Mouse (Mus musculus): ENCODE measurements around the gene Vangl2. TPM values are rescaled to one million over a fixed set of nuclear protein-coding genes. Genes with fewer than 3 reads are reported as not detected.

Vangl2 gene
- total and polyA plus RNA-seq, 3 experiments, result 0.39 to 3.0 TPM; not detected in 1

DNA sequence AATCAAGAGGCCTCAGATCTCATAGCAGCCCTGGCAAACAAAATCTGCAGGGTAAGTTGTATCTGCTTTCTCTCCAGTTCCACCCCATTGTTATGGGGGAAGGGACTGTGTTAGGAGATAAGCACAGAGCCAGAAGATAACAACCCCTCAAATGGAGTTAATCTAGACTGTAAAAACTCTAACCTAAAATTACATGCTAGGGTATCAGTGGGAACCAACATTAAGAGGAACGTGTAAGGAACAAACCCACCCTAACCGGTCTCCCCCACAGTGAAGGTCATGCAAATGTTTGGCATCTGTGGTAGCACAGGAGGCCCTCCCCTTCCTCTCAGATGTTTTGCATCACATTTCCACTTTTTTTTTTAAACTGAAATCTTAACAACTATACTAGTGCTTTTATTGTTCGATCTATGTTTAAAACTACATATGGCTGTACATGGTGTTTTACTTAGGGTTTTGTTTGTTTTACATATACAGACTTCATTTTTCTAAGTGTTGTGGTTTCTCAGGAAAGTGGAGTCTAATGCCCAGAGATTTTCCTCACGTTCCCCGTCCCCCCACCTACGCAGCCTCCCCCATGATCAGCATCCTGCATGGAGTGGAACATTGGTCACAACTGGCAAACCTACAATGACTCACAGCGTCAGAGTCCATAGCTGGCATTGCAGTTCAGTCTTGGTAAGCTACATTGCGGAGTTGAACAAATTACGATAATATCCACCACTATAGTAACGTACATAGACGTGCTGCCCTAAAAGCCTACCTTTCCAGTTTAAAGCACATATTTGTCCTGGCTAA is 33.1 kb downstream of the Vangl2 start (continued):
- TF ChIP-seq ZNF384 (IDR thresholded peaks at IDR 0.05; ENCODE audit: low read depth, low read length) (peak; percentile 87), HCFC1 (IDR thresholded peaks at IDR 0.05; ENCODE audit: low read depth, low read length) (peak; percentile 50), GABPA (IDR thresholded peaks at IDR 0.05; ENCODE audit: low read depth, low read length) (no peak), POLR2A (IDR thresholded peaks at IDR 0.05; ENCODE audit: control insufficient read depth in 1 of 2, insufficient read depth in 1 of 2, low read depth in 1 of 2, low read length in 2 of 2, poor library complexity in 1 of 2) (no peak), RAD21 (IDR thresholded peaks at IDR 0.05; ENCODE audit: low read depth, low read length) (no peak), MYC (IDR thresholded peaks at IDR 0.05; ENCODE audit: low read depth, low read length) (peak; percentile 21; the same call in 1 of the 2 replicates), MXI1 (IDR thresholded peaks at IDR 0.05; ENCODE audit: low read depth, low read length) (no peak), TCF12 (IDR thresholded peaks at IDR 0.05; ENCODE audit: low read depth, low read length) (peak; percentile 93), MEF2A (IDR thresholded peaks at IDR 0.05; ENCODE audit: extremely low read depth, insufficient replicate concordance, low read depth, low read length, poor library complexity, severe bottlenecking) (peak; percentile 81; the same call in 1 of the 2 replicates), TAL1 (IDR thresholded peaks at IDR 0.05; ENCODE audit: low read length) (0 out of 2 replicates have a peak, but pooled peaks have one; percentile 7), CTCF (IDR thresholded peaks at IDR 0.05 in 2 of 3, conservative IDR thresholded peaks at IDR 0.05 in 1 of 3; ENCODE audit: control insufficient read depth in 1 of 3, insufficient read depth in 1 of 3, low read depth in 2 of 3, low read length in 3 of 3, poor library complexity in 1 of 3, severe bottlenecking in 1 of 3) (no peak; a peak in 1 of 6 replicates), KAT2A (conservative IDR thresholded peaks at IDR 0.05; ENCODE audit: low read depth, low read length) (no peak), MAZ (IDR thresholded peaks at IDR 0.05; ENCODE audit: low read depth, low read length) (peak; percentile 81), POLR2AphosphoS2 (IDR thresholded peaks at IDR 0.05; ENCODE audit: low read length) (no peak), SIN3A (IDR thresholded peaks at IDR 0.05; ENCODE audit: low read length) (peak; percentile 78)

DNA sequence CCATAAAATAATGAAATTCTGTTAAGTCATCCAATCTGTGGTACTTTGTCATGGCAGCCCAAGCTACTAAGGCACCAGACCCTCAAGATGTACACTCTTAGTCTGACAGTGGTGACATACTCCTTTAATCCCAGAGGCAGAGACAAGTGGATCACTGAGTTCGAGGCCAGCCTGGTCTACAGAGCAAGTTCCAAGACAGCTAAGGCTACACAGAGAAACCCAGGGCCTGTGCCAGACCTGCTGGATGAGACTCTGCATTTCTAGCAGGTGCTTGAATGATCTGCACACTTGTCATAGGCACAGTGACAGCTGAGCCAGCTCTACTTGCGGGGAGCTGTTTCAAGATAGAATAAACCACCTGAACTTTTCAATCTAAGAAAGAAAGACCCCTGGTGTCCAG is 33.7 kb downstream of the Vangl2 start:
- Histone ChIP-seq H3K36me3 (ENCODE audit: control insufficient read depth in 1 of 2, insufficient read depth in 2 of 2, low read length in 2 of 2) (peaks cover 0 to 15% of the 10 kb centered on the region in 2 experiments; a peak in 2 of 4 replicates), H3K27me3 (ENCODE audit: control insufficient read depth in 1 of 2, insufficient read depth in 2 of 2, low read length in 2 of 2) (no peaks in the 10 kb centered on the region), H3K79me2 (ENCODE audit: control insufficient read depth, insufficient read depth, low read length, poor library complexity) (no peaks in the 10 kb centered on the region), H3K9me3 (replicated peaks; ENCODE audit: insufficient read depth, low read length) (no peaks in the 10 kb centered on the region), H3K4me1 (ENCODE audit: control insufficient read depth in 1 of 2, insufficient read depth in 2 of 2, low read length in 2 of 2) (peaks cover 1 to 10% of the 10 kb centered on the region in 2 experiments), H3K9ac (ENCODE audit: control insufficient read depth, low read depth, low read length, poor library complexity, severe bottlenecking) (no peak overlapping the region), H3K27ac (ENCODE audit: control insufficient read depth, low read depth, low read length) (peak overlapping the region; percentile 29; the same call in 1 of the 2 replicates), H3K4me3 (ENCODE audit: control insufficient read depth in 1 of 2, insufficient read depth in 1 of 2, low read depth in 2 of 2, low read length in 2 of 2) (no peak overlapping the region)
- TF ChIP-seq CHD1 (IDR thresholded peaks at IDR 0.05; ENCODE audit: low read depth, low read length) (no peak), MEF2A (IDR thresholded peaks at IDR 0.05; ENCODE audit: extremely low read depth, insufficient replicate concordance, low read depth, low read length, poor library complexity, severe bottlenecking) (no peak), ZMIZ1 (IDR thresholded peaks at IDR 0.05; ENCODE audit: low read depth, low read length) (no peak), ETS1 (IDR thresholded peaks at IDR 0.05; ENCODE audit: low read depth, low read length) (no peak), RCOR1 (IDR thresholded peaks at IDR 0.05; ENCODE audit: low read depth, low read length) (no peak), GATA1 (IDR thresholded peaks at IDR 0.05; ENCODE audit: low read depth, low read length) (no peak), MAX (IDR thresholded peaks at IDR 0.05; ENCODE audit: low read length) (no peak), BHLHE40 (IDR thresholded peaks at IDR 0.05; ENCODE audit: borderline replicate concordance, low read depth, low read length) (no peak), ZNF384 (IDR thresholded peaks at IDR 0.05; ENCODE audit: low read depth, low read length) (no peak), GABPA (IDR thresholded peaks at IDR 0.05; ENCODE audit: low read depth, low read length) (no peak), MYB (IDR thresholded peaks at IDR 0.05; ENCODE audit: low read depth, low read length) (no peak), NELFE (IDR thresholded peaks at IDR 0.05; ENCODE audit: low read depth, low read length) (no peak), TCF12 (IDR thresholded peaks at IDR 0.05; ENCODE audit: low read depth, low read length) (no peak)
- no peak for DNase-seq (ENCODE audit: low read depth, low spot score)
